Mouse (Mus musculus) frontal cortex, adult 2 months (tissue): ENCODE results near the gene Fam20b. TPM values are rescaled to one million over a fixed set of nuclear protein-coding genes. Genes with fewer than 3 reads are reported as not detected.

ENCODE experiments used
- DNase-seq, 2 experiments: peaks; one replicate each; pipeline ENCODE4 v3.0.0; 2022; ENCODE audit warnings: low spot score in 1 of 2; ENCODE audit errors: extremely low spot score in 1 of 2
- polyA plus RNA-seq: library from polyadenylated mRNA; depleted of rRNA; stranded (reverse); fragments of >200 nt; gene quantifications from 2 replicates; pipeline ENCODE4 v1.2.3, GENCODE M21; 2012; rRNA removed

Gene Fam20b
- 43.9 and 44.5 TPM in 2 replicates for polyA plus RNA-seq

- peak; percentile 94 to 98 for DNase-seq
Measured at GRCm38 (mm10) chr1:156718950-156719805, at the start of gene Fam20b. TSS of gene Fam20b (minus strand) at chr1:156719086.

GRCm38 (mm10) chr1:156765311-156765710 lies 46.4 kb upstream of the Fam20b start:
- peak; percentile 61 to 71 for DNase-seq

DNA sequence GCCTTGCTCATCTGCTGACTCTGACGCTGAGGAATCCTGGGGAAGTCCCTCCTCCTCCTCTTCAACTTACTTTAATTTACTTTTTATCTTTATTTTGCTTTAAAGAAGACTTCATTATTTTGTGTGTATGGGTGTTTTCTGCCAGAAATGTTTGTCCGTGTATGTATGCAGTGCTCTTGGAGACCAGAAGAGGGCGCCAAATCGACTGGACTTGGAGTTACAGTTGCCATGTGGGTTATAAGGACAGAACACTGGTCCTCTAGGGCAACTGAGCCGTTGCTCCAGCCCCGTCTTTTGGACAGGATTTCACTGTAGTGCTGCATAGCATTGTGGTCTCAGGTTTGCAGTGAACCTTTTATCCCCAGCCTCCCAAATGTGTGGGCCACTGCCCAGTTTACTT lies 45.7 kb upstream of the Fam20b start:
- no peak for DNase-seq

- no peak for DNase-seq
Measured at GRCm38 (mm10) chr1:156763280-156763679, 44.4 kb upstream of the Fam20b start.

DNA sequence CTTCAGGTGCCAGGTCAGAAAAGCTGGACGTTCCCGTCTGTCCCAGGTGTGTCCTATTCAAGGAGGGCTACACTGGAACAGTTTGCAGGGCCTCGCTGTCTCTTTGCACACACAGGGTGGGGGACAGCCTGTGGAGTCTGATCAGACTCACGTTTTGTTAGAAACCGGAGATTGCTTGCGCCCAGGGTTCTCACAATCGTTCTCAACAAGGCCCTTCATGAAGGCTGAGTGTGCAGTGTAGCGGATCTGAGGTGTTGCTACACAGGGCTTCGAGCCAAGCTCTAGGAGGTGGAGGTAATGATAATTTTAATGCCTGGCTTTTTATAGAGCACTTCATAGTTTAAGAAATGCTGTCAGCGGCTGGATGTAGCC lies 42.5 kb upstream of the Fam20b start:
- DNase-seq: no peak

GRCm38 (mm10) chr1:156760549-156761429 lies 41.9 kb upstream of the Fam20b start:
- no peak for DNase-seq

- no peak for DNase-seq
Measured at GRCm38 (mm10) chr1:156758326-156758725, 39.4 kb upstream of the Fam20b start.

DNA sequence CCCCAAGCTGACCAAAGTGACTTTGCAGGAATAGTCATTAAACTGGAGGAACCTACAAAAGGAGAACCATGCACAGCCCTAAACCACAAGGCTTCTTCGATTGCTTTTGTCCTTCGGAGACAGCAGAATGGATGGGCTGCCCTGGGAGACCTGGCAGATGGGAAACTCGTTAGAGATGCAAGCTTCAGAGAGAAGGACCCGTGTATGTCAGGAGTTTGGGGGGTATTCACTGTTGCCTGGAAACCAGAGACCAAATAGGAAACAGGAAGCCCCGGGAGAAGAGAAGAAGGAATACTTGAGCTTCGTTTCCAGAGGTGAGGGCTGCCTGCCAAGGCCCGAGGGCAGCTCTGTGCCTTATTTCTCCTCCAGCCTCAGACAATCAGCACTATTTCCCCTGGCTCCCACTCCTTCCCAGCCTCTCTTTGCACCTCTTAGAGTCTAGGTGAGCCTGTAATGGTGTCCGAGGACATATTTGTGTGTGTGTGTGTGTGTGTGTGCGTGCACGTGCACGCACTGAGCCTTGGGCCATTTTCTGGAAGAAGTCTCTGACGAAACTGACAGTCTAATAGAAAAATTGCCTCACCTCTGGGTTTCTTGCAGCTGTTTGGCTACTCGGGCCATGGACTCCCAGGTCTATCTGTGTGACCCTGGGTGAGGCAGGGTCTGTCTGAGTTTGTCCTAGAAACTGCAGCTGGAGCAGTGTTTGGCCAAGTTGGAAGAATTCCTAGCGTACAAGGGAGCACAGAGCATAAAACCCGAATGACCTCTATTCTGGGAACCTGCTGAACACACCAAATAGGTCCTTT lies 35.9 kb upstream of the Fam20b start:
- no peak for DNase-seq

- DNase-seq: no peak
Measured at GRCm38 (mm10) chr1:156752990-156753389, 34.1 kb upstream of the Fam20b start.

DNA sequence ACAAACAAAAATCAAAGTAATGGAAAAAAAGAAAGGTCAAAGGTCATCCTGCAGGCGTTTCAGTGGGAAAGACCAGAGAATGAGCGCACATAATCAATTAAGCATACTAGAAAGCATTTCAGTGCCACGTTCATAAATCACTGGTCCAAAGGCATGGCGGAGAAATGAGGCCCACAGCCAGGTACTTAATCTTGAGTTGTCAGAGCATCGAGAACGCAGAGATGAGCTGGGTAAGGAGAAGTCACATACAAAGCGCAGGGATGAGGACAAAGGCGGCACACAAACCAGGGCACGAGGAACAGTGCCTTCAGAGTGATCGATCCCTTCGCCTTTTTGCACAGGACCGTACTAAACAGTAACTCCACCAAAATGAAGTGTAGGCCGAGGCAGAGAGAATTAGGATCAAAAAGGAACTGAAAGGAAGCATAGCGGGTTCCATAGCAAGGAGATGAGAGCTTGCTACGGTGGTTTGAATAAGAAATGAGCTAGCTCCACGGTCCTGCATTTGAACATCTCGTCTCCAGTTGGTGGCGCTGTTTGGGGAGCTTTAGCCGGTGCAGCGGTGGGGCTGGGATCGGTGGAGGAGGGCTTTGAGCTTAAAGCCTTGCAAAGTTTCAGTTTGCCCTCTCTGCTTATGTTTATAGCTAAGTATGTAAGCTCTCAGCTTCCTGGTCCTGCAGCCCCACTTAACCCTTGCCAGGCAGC lies 33.3 kb upstream of the Fam20b start:
- DNase-seq: peak in 1 of 2 experiments; percentile 80

DNA sequence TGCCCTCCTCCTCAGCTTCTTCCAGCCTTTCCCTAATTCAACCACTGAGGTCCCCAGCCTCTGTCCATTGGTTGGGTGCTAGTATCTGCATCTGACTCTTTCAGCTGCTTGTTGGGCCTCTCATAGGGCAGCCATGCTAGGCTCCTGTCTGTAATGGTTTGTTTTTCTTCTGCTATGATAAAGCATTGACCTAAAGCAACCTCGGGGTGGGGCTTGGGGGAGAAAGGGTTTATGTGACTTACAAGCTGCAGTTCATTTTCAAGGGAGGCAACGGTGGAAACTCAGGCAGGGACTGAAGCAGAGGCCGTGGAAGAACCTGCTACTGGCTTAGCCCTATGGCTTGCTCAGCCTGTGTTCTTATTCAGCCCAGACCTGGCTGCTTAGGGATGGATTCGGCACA lies 31.4 kb upstream of the Fam20b start:
- no peak for DNase-seq

- DNase-seq: no peak
Measured at GRCm38 (mm10) chr1:156749136-156749535, 30.2 kb upstream of the Fam20b start.

GRCm38 (mm10) chr1:156748435-156749005 lies 29.6 kb upstream of the Fam20b start:
- DNase-seq: no peak

DNA sequence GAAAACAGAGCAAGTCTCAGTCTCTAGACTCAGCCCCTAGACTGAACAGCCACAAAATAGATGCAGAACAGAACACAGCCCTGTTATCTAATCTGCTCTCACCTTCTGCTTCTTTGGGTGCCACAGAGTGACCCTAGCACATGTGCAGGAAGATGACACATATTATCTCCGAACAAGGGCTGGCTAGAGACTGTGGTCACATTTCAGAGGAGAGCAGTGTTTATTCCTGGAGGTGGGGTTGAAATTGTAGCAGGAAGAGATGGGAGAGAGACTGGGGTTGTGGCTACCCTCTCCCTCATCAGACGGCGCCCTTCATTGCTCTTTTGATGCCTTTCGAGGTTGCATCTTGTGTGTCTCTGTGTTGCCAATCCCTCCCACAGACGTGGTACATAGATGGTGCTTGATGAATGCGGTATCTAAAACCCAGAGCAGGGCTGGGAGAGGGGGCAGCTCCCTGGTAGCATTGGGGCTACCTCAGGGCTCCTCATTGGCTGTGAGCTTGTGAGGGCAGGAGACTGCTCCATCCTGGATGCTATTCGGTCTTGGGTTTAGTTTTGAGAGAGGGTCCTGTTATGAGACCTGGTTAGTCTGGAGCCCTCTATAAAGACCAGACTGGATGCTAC lies 26.4 kb upstream of the Fam20b start:
- no peak for DNase-seq

DNA sequence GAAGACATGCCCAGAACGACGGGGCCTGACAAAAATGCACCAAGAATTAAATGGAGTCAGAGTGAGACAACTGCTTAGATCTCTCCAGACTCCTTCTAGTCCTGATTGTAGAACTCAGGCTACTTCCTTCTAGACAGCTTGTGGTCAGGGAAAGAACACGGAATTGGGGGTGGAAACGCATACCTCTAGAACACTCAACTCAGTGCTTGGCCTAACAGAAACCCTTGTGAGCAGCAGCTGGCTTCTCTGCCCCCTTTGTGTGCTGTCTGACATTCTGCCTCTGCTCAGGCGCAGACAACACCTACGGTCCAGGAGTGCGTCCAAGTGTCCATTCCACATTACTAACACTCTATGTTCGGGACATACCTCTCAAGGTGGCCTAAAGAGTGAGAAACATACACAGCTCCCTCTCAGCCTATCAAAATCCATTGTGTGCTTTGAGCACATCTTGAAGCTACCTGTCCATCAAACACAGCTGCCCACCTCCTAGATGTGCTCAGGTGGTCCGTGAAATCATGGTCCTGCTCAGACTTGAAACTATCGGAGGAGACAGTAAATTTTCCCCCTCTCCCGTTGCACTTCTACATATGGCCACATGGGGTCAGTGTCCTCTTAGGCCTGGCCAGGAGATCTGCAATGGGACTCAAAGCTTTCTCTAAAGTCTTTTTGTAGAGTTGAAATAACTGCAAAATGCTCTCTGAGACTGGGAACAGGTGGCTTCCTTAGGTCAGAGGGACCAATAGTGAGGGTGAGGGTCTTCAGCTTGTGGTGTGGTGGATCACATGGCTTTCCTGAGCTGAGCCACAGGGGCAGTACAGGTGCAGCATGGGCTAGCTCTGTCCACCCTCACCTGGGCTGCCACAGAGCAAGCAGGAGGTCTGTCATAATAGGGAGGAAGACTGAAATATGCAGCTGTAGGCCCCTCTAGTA lies 22.9 kb upstream of the Fam20b start:
- DNase-seq: peak in 1 of 2 experiments; percentile 83

- DNase-seq: no peak
Measured at GRCm38 (mm10) chr1:156735788-156736187, 16.9 kb upstream of the Fam20b start.

DNA sequence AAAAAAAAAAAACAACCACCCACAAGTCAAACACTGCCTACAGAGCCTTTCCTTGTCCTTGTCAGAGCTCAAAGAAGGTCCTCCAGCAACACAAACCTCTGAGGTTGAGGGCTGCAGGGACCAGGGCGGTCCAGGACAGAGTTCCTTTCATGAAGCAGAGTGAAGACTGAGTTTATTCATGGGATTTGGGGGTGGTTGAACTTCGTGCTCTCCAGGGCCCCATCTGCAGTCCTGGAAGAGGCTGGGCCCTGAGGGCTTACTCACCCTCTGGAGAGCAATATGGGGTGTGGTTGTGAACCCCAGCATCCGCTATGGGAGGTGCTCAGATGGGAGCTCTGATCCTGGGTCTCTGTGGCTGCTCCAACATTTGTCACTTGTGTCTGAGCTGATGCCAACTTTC lies 15.1 kb upstream of the Fam20b start:
- DNase-seq: no peak

GRCm38 (mm10) chr1:156733559-156733958 lies 14.7 kb upstream of the Fam20b start:
- DNase-seq: no peak
